Mouse (Mus musculus) layer of hippocampus, adult 2 months (tissue): Measurements from ENCODE around the gene Il12rb2. TPM values are rescaled to one million over a fixed set of nuclear protein-coding genes. Genes with fewer than 3 reads are reported as not detected.

Source experiments
- DNase-seq, 2 experiments: peaks; one replicate each; pipeline ENCODE4 v3.0.0; 2022; ENCODE audit warnings: low spot score in 2 of 2
- H3K27ac ChIP-seq: fragments of 200-600 bp; 2 replicates; pipeline ENCODE4 v1.8.1; 2022
- H3K4me3 ChIP-seq: fragments of 200-600 bp; 2 replicates; pipeline ENCODE4 v1.8.1; 2022; ENCODE audit warnings: mild to moderate bottlenecking
- CTCF ChIP-seq: fragments of 200-600 bp; conservative IDR thresholded peaks from 2 replicates; pipeline ENCODE4 v1.8.1; 2022; ENCODE audit warnings: antibody characterized with exemption, mild to moderate bottlenecking, moderate library complexity
- total RNA-seq, 2 experiments: library from RNA; stranded (reverse); gene quantifications; 2 replicates each; pipeline ENCODE4 v1.2.3; 2021

Il12rb2 gene
- total RNA-seq, 2 experiments from 2014 or later = not detected

- DNase-seq = no peak
- Histone ChIP-seq H3K4me3 (no peak overlapping the region), H3K27ac (no peak overlapping the region)
- TF ChIP-seq CTCF = no peak
Measured at GRCm38 (mm10) chr6:67314697-67315096, 61.3 kb downstream of the Il12rb2 start.

- TF ChIP-seq CTCF = no peak
- no peak for DNase-seq
- no peak overlapping the region for H3K4me3 ChIP-seq
Measured at GRCm38 (mm10) chr6:67309752-67310151, 66.2 kb downstream of the Il12rb2 start.

DNA sequence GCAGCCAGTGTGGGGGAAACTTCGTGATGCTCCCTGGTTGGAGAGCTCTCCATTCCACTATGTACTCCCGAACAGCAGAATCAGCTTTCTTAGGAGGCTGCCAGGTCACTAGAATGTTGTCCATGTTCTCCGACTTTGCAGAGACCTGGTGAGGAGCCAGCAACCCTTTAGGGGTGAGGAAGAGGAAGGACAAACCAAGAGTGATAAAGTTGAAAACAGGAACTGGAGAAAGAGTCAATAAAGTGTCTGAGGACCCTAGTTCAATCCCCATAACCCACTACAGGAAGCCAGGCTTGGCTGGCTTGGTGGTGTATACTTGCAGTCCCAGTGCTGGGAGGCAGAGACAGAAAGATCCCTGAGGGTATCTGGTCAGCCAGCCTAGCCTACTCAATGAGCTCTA, 67.0 kb downstream of the Il12rb2 start:
- Histone ChIP-seq H3K4me3 (no peak overlapping the region), H3K27ac (no peak overlapping the region)
- no peak for TF ChIP-seq CTCF
- no peak for DNase-seq

More at GRCm38 (mm10) chr6:67309752-67310151, 66.2 kb downstream of the Il12rb2 start:
- H3K27ac ChIP-seq = no peak overlapping the region

- no peak for TF ChIP-seq CTCF
- H3K27ac ChIP-seq = no peak overlapping the region
- no peak overlapping the region for H3K4me3 ChIP-seq
- no peak for DNase-seq
Measured at GRCm38 (mm10) chr6:67303210-67303609, 72.8 kb downstream of the Il12rb2 start.

DNA sequence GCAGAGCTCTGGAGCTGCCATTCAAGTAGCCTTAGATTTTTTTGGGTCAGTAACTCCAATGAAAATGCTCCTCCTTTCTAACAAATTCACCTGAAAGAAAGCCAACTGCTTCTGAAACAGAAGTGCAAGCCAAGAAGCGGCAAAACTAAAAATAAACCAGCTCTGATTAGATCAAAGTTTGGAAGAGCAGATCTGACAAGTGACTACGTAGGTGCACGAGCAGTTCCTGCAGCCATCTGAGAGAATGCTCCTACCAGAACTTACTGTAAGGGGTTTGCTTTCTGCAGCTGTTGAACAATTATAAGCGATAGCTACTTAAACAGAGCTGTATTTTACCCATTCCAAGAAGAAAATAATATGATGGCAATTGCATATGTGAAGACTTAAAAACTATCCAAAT, 73.5 kb downstream of the Il12rb2 start:
- TF ChIP-seq CTCF = no peak
- Histone ChIP-seq H3K27ac (no peak overlapping the region), H3K4me3 (no peak overlapping the region)
- no peak for DNase-seq

GRCm38 (mm10) chr6:67301230-67301629, 74.8 kb downstream of the Il12rb2 start:
- no peak for TF ChIP-seq CTCF
- Histone ChIP-seq H3K27ac (0 out of 2 replicates have a peak overlapping the region, but pooled peaks have one; percentile 36), H3K4me3 (no peak overlapping the region)
- no peak for DNase-seq

DNA sequence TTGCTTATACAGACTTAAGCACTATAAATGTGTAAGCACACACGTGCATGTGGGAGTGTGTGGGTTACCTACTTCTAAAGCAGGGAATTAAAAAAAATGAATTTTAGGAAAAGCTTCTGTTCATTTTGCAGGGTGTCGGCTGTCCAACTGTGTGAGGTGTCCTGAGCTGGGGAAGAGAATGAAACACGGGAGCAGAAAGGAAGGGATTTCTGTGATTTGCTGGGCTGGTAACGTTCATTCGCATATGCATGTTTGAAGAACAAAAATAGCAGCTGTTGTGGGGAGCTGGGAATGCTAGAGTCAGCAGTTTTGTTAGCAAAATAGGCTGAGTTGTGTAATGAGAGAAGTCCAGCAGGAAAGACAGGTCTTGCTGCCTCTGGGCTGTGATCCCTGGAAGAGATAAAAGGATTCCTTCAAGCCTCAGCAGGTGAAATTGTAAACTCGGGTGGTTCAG, 75.3 kb downstream of the Il12rb2 start:
- Histone ChIP-seq H3K4me3 (no peak overlapping the region), H3K27ac (0 out of 2 replicates have a peak overlapping the region, but pooled peaks have one; percentile 36)
- peak; percentile 15 to 42 for DNase-seq
- TF ChIP-seq CTCF = no peak

- Histone ChIP-seq H3K27ac (0 out of 2 replicates have a peak overlapping the region, but pooled peaks have one; percentile 36), H3K4me3 (no peak overlapping the region)
- TF ChIP-seq CTCF = no peak
- DNase-seq = no peak
Measured at GRCm38 (mm10) chr6:67300300-67300699, 75.7 kb downstream of the Il12rb2 start.

DNA sequence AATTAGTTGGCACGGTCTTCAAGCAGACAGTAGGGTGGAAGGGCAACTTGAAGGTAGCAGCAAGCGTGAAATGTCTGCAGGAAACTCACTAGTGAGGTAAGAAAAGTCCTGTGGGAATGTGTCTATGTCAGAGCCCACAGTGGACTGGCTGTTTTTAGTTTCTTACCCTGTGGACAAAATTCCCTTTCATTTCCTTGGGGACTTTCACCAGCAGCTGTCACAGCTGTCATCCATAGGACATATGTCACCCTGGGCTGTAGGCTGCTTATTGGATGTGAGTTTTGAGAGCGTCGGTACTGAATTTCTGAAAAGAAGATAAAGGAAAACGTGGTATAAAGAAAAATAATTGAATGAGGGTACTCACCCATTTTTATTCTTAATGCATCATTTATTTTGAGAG, 77.2 kb downstream of the Il12rb2 start:
- DNase-seq = no peak
- Histone ChIP-seq H3K4me3 (no peak overlapping the region), H3K27ac (no peak overlapping the region)
- TF ChIP-seq CTCF = no peak

GRCm38 (mm10) chr6:67296126-67296525, 79.9 kb downstream of the Il12rb2 start:
- peak; percentile 54 for TF ChIP-seq CTCF
- no peak overlapping the region for H3K27ac ChIP-seq
- no peak for DNase-seq
- no peak overlapping the region for H3K4me3 ChIP-seq

- DNase-seq = no peak
- no peak overlapping the region for H3K27ac ChIP-seq
- no peak for TF ChIP-seq CTCF
- no peak overlapping the region for H3K4me3 ChIP-seq
Measured at GRCm38 (mm10) chr6:67292042-67292623, 83.9 kb downstream of the Il12rb2 start.

- no peak overlapping the region for H3K4me3 ChIP-seq
- H3K27ac ChIP-seq = no peak overlapping the region
- TF ChIP-seq CTCF = no peak
- DNase-seq = no peak
Measured at GRCm38 (mm10) chr6:67282897-67283296, 93.1 kb downstream of the Il12rb2 start.

DNA sequence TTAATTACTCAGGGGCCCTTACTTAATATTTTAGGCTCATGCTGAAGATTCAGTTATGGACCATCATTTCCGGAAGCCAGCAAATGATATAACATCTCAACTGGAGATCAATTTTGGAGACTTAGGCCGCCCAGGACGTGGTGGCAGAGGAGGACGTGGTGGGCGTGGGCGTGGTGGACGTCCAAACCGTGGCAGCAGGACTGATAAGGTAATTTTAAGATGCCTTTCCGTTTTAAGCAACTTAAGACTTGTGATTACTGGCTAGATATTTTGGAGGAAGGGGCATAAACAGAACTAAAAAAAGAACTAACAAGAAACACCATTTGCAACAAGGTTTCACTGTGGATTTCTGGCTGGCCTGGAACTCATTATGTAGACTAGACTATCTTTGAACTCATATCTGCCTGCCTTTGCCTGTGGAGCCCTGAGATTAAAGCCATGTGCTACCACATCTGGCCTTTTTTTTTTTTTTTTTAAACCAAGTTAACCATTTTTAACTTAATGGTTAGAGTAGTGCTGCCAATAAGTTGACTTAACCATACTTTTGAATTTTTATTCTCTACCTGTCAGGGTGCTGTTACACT, 94.3 kb downstream of the Il12rb2 start:
- no peak overlapping the region for H3K27ac ChIP-seq
- DNase-seq = no peak
- no peak overlapping the region for H3K4me3 ChIP-seq
- TF ChIP-seq CTCF = no peak

DNA sequence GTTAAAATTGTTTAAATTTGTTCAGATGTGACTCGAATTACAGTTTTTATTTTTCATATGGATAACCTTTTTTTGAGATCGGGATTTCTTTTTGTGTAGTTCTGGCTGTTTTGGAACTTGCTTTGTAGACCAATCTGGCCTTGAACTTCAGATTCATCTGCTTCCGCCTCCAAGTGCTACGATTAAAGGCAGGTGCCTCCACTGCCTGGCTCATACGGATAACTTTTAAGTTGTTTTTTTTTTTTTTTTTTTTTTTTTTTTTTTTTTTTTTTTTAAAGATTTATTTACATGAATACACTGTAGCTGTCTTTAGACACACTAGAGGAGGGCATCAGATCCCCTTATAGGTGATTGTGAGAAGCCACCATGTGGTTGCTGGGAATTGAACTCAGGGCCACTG, 98.0 kb downstream of the Il12rb2 start:
- Histone ChIP-seq H3K4me3 (no peak overlapping the region), H3K27ac (no peak overlapping the region)
- no peak for TF ChIP-seq CTCF
- DNase-seq = no peak
